Mouse (Mus musculus): Measurements from ENCODE around the gene Phc3.

Gene Phc3

GRCm38 (mm10) chr3:30981616-30982380 lies 12.6 kb upstream of the Phc3 start:
- DNase-seq (ENCODE audit: low spot score in 2 of 2): no peak

DNA sequence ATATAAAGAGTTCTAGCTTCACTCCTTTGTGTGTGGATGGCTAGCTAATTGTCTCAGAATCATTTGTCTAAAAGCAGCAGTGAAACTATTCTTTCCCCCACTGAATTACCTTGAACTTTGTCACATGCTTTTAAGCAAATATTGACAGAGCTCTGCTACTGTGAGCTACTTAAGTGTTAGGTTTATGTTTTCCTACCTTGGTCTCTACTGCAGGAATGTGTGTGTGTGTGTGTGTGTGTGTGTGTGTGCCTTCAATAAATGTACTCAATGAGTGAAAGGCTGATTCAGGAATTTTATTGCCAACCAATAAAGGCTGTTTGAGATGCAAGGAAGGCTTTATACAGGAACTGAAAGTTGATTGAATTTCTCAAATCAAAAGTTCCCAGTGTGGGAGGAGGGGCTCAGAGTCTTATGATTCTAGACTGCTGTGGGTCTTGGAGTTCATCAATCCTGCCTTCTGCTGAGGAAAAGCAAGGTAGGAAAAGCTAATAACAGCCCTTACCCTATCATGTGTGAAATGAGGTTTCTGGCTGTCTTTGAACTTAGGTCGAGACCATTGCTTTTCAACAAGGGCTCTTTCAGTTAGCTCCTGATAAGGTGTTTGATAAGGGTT lies 7.9 kb upstream of the Phc3 start:
- no peak for DNase-seq (ENCODE audit: low spot score in 2 of 2)

- peak; percentile 14 to 68 for DNase-seq (ENCODE audit: low spot score in 2 of 2)
Observed at GRCm38 (mm10) chr3:30975102-30975754, 6.0 kb upstream of the Phc3 start.

DNA sequence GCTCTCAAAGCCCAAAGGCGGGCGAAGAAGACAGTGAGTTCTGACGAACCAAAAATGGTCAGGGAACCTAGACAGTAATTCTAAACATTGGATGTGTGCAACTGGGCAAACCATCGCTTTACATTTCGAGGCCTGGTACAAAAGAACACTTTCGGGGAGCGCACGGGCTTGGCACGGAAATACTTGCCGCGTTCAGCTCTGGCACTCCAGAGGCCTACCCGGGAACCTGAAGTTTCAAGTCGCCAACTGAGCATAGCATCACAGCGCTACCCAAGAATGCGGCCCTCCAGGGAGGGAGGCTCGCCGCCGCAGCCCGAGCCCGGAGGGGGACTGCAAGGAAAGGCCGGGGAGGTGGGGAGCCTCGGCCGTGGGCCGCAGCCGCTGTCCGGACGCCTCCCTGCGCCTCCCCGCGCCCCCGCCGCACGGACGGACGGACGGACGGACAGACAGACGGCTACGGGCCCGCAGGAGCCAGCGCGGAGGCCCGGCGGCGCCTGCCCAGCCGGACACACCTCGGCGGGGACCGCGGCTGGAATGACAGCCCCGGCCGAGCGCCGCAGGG lies 603 bp downstream of the Phc3 start:
- peak; percentile 17 to 24 for DNase-seq (ENCODE audit: low spot score in 2 of 2)

GRCm38 (mm10) chr3:30965644-30966043 lies 3.6 kb downstream of the Phc3 start:
- no peak for DNase-seq (ENCODE audit: low spot score in 2 of 2)

GRCm38 (mm10) chr3:30964216-30964615 lies 5.0 kb downstream of the Phc3 start:
- no peak for DNase-seq (ENCODE audit: low spot score in 2 of 2)

DNA sequence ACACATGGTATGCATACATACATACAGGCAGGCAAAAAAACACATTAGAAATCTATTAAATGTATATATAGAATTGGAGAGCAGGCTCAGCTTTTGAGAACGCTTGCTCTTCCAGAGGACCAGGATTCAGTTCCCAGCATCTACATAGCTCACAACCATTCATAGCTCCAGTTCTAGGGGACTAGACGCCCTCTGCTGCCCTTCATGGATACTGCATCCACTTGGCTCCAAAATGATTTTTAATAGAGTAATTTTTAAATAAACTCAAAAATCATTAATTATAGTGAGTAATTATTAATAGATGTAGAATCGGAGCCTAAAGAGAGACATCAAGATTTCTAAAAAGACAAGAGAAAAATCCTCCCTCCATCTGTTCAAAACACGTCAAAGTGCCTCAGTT lies 6.1 kb downstream of the Phc3 start:
- DNase-seq (ENCODE audit: low spot score in 2 of 2): no peak

DNA sequence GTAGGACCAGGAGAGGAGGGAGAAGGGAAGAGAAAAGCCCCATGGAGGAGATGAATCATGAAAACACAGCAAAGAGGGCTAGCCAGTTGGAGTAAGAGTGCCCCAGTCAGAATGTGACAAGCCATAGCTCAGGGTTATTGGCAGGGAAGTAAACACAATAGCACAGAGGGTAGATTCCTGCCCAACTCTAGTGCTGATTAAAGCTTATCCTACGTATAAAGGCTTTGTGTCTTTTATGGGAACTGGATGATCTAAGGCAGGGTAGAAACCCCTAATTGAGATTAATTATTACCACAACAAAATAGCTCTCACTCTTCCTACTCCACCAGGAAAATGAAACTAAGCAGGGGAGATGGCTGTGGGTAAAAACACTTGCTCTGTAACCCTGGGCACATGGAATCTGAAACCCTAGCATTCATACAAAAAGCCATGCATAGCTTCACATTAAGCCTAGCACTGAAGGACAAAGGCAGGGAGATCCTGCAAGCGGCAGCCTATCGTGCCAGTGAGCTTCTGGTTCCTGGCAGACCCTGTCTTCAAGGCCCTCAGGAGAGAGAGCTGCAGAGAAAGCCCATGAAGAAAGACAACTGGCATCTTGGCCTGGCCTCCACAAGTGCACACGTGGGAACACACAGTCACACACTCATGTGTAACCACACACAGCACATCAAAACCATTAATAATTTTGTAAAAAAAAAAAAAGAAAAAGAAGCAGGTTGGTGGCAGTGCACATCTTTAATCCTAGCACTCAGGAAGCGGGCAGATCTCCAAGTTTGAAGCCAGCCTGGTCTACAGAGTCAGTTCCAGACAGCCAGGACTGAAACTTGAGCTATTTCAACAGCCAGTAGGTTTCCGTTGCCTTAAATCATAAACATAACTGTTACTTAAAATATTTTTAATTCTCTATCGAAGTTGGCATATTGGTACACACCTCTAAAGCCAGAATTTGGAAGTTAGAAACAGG lies 9.1 kb downstream of the Phc3 start:
- DNase-seq (ENCODE audit: low spot score in 2 of 2): no peak

- no peak for DNase-seq (ENCODE audit: low spot score in 2 of 2)
Observed at GRCm38 (mm10) chr3:30958709-30959108, 10.5 kb downstream of the Phc3 start.

GRCm38 (mm10) chr3:30956327-30956726 lies 12.9 kb downstream of the Phc3 start:
- no peak for DNase-seq (ENCODE audit: low spot score in 2 of 2)

DNA sequence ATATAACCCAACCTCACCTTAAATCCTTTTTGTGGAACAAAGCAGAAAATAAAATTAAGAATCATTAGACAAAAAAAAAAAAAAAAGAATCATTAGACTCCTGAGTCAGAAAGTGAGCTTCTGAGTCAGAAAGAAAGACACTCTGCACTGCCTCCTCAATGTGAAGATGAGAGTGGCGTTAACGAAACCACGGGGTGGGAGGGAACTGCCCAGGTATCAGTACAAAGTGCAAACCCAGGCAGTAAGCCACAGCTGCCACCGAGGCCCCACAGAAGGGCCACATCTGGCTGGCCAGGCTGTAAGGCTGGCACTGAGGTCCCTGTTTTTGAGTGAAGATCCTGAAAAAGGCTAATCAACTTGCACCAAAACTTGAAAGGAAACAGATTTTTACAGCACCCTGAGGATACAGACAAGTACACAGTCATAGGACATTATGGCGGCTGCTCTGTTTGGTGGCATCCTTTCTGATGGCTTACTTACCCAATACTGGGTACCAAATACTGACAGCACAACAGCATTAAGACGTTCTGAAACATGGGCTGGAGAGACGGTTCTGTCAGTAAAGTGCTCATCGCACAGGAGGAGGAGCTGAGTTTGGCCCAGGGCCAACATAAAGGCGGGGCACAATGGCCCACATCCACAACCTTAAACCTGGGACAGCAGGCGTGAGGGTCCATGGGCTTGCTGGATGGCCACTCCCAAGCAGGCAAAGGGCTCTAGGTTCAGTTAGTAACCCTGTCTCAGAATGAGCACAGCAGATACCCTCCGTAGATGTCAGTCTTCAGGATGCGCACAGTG lies 16.7 kb downstream of the Phc3 start:
- DNase-seq (ENCODE audit: low spot score in 2 of 2): no peak

GRCm38 (mm10) chr3:30951652-30952051 lies 17.6 kb downstream of the Phc3 start:
- no peak for DNase-seq (ENCODE audit: low spot score in 2 of 2)

DNA sequence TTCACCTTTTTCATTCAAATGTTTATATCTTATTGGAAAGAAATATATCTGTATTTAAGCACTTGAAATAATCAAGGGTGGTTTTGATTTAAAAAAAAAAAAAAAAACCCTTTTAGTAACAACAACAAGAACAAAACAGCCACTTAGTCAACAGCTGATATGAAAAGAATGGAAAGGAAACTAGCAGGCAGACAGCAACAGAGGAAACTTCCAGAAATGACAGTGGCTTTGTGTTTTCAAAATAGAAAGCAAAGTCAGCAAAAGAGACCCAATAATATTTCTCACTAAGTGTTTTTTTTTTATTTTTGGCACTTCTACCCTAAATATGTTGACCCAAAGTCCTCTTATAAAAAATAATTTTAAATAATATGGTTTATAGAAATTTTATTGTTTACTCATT lies 34.8 kb downstream of the Phc3 start:
- no peak for DNase-seq (ENCODE audit: low spot score in 2 of 2)

DNA sequence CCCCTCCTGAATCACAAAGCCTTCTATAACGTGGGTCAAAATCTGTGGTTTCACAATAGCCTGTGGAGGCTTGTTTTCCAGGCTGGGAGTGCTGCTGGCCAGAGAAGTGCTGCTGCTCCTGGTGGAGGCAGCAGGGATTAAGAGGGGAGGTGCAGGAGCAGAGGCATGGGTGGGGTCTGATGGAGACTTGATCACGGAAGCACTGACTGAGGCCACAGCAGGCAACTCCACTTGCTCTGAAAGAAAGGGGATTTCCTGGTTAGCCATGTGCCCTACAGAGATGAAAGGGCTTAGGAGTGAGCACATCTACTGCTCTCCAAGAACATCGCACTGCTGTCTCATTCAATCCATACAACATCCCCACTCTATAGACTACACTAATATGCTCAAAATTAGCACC lies 39.4 kb downstream of the Phc3 start:
- no peak for DNase-seq (ENCODE audit: low spot score in 2 of 2)

- DNase-seq (ENCODE audit: low spot score in 2 of 2): no peak
Observed at GRCm38 (mm10) chr3:30927664-30928063, 41.6 kb downstream of the Phc3 start.

DNA sequence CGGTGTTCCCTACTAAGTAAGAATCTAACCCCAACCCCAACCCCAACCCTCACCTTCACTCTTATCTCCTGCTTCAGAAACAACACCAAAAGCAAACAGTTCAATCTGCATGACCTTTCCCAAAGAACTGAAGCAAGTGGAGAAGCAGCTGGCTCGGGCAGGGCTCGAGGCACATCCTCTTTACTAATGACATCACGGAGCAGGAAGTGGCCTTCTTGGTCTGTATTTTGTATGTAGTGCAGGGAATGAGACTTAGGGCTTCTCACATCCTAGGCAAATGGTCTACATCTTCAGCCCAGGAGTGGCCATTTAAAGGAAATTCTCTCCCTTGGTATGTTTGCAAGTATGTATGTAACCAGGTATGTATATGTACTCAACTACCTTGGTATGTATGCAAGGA lies 52.1 kb downstream of the Phc3 start:
- DNase-seq (ENCODE audit: low spot score in 2 of 2): no peak

GRCm38 (mm10) chr3:30904658-30905057 lies 64.6 kb downstream of the Phc3 start:
- DNase-seq (ENCODE audit: low spot score in 2 of 2): no peak

DNA sequence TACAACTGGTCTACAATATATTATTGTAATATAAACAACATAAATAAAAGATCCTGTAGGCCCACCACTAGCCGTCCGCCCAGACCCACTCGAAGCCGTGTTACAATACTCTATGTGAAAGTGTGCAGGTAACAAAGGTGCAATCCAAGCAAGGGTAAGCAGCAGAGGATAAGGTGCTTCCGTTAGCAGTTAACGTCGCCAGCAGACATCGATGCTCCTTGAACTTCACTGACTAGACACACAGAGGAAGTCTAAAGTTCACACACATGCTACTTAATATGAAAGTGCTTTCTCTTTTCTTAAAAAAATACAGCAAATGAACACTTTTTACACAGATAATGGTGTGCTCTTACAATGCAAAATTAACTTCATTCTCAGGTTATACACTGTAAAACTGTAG lies 69.8 kb downstream of the Phc3 start:
- DNase-seq (ENCODE audit: low spot score in 2 of 2): no peak

GRCm38 (mm10) chr3:30896721-30897120 lies 72.5 kb downstream of the Phc3 start:
- DNase-seq (ENCODE audit: low spot score in 2 of 2): no peak

DNA sequence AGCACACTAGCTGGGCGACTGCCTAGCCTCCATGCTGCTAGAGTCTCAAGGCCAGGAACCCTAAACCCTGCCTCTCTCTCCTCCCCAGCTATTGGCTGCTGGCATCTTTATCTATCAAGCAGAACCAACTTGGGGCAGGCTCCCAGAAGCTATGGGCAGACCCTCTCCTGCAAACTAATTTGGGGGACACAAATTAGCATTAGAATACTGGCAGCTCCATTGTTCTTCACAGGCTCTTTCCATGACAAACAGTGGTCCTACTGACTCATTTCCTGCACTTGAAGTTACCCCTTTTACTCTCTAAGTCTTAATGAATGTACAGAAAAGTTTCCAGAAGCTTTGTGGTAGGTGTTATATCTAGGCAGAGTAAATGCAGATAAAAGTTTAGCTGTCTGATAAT lies 80.2 kb downstream of the Phc3 start:
- DNase-seq (ENCODE audit: low spot score in 2 of 2): no peak

DNA sequence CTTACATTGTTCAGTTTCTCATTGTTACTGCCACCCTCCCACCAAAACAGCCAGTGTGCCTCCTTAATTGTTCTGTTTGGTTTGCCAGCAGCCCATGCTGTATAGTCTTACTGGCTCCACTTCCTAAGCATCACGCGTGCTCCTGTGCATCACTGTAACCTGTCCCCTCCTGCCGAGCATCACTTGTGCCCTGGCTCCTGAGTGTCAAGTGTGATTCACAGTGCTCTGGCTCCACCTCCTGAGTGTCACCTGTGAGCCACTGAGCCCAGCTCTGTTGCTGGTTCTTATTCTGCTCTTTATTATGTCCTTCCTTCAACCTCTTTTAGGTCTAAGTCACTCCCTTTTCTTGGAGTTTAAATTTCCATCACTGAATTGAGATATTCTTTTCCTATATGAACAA lies 81.8 kb downstream of the Phc3 start:
- no peak for DNase-seq (ENCODE audit: low spot score in 2 of 2)

Measured in spleen, postnatal 14 days (tissue).